Mouse (Mus musculus) retina, postnatal 1 day (tissue): ENCODE measurements around the gene Dnah6.

ENCODE experiments used
- DNase-seq: peaks from one replicate; pipeline ENCODE4 v3.0.0-alpha.2; 2012

Gene Dnah6

DNA sequence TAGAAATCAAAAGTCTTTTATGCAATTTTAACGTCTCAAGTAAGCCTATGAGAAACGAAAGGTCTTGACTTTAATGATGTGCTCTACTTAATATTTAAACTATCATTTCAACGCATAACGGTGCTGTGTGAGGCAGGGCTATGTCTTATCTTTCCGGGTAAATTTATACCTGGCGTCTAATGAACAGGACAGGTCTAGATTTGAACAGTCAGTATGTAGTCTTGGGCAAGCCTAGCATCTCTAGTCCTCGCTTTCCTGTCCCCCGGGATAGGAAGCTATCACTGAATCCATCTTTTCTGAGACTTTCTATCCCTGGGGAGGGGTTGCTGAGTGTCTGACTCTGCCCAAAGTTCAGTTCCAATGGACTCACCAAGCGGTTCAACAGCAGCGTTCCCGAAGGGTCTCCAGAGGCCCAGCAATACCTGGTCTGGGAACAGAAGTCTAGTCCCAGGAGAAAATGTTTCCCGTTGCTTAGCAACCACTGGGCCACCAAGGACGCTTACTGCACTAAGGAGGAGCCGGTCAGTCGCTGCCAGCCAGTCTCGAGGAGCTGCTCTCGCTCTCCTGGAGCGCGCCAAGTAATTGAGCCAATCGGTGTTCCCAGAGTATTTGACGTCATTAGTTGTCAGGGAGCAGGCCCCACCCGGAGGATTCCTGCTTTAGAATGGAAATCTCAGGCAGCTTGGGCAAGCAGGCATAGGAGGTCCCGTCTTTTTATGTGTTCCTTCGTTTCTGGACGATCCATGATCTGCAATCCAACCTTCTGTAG lies at the start of gene Dnah6:
Dnah6 (minus strand) TSS at position 463 of the 769 bp plus-strand sequence.
- DNase-seq: peak; percentile 95

DNA sequence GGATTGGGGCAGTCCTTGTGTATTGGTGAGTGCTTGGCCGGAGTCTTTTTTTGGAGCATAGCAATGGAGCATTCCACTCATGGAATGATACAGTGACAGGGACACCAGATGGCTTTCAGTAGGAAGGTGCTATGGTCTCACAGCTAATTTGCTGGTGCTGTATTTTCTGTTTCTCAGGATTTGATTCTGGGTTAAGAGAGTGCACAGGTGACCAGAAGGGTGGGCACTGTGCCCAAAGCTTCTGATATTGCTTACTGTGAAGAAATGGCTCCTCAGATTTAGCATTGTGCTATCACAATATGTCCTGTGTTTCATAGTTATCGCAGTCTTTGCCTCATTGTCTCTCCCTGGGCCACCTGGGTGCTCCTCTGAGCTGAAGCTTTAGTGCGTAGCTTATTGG lies 47.9 kb upstream of the Dnah6 start:
- DNase-seq: no peak

DNA sequence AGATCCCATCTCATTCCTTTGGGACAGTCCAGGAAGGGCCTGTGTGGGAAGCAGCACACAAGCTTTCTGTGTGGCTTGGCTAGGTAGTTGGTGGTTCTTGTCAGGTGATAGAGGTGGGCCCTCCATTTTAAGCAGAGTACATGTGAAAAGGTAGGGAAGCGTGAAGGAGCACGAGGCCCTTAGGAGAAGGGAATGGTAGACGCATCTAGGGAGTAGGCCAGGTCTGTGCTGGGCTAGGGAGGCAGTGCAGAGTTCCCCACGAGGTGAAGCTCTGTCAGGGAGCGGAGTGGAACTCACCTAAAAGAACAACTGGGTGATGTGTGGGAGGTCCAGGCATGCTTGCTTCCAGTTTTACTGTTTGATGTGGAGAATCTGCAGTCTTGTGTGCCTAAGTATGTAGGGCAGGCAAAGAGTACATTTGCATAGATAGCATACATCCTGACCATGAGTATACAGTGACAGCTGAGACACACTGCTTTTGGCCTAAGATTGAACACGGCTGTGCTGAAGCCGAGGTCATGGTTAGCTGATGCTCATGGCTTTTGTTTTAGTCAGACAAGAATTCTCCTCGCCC lies 46.4 kb upstream of the Dnah6 start:
- DNase-seq: no peak

DNA sequence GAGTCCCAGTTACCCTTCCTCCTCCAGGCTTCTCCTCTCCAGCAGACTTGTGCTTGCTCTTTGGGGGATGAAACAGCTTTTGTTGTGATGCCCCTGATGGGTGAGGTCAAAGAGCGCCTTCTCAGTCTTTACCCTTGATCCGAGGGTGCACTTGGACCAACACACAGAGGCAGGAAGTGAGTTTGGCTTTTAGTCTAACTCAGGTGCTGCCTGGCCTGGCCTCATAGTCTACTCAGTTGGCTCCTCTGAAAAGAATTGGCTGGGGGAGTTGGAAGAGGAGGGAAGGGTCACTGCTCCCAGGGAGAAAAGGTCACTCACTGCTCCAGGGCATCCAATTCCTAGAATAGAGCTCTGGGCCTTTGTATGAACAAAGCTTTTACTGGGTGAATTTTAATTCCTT lies 43.4 kb upstream of the Dnah6 start:
- DNase-seq: no peak

DNA sequence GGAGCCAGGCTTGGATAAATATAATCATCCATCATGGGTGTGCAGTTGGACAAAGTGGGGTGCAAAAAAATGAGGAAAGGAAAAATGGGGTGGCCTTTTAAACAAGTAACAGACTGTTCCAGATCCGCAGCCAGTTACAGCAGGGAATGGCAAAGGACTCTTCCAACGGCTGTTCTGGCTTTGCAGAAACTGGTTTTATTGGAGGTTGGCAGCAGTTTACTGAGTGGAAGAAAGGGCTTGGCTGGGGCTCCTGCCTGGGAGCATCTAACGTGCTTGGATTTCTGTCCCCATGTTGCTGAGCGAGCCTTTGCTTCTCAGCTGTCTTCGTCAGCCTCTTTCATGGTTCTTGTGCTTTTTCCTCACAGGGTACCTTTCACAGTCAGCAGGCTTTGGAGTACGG lies 38.7 kb upstream of the Dnah6 start:
- DNase-seq: no peak

DNA sequence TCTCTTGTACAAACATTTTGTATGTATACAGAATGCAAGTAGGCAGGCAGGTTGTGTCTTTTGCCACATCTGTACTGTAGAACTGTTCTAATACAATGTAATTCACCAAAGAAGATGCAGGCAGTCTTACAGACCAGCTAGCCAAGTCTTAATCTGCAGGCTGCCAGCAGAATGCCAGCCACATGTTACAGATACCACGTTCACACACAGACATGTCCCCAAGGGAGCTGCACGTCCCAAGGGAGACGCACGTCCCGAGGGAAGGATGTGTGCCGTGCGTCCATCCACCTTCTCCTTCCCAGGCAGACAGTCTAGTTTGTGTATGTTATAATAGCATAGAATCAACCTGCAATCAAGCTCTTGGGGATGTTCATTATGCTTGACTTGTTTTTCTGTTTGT lies 35.6 kb upstream of the Dnah6 start:
- DNase-seq: no peak

DNA sequence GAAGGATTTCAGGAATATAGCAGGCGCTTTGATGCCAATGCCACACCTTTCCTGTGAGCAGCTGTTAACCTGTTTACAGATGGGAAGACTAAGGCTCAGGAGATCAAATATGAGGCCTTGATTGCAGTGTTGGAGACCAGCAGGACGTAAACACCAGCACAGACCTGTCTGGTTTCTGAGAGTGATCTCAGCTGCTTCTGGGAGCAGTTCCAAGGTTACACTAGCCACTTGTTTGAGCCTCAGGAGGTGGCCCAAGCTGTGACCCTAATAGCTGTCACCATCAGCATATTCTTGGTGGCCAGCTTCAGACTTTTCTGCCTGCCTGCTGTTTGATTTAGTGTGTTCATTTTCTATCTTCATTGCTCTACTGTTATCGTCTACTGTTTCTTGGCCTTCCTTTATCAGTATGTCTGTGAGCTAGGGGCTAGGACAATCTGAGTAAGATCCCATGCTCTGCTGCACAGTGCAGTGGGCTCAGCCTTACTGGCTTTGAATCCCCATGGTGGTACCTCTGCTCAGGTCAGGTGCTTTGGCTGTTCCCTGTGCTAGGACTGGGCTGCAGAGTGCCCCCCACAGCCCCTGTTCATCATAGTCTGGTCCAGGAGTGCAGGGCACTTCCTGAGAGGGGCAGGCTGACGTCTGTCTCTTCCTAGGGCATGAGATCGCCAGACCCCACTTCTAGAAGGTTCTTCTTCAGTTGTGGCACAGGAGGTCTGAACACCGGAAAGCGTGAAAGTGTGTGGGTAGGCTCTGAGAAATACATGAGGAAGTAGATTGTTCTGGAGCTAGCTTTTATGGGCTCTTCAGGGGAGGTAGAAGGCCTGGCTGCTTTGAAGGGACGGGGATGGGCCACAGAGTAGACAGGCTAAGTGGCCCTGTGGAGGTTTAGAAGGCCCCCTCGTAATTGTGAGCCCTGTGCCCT lies 33.1 kb upstream of the Dnah6 start:
- no peak for DNase-seq

DNA sequence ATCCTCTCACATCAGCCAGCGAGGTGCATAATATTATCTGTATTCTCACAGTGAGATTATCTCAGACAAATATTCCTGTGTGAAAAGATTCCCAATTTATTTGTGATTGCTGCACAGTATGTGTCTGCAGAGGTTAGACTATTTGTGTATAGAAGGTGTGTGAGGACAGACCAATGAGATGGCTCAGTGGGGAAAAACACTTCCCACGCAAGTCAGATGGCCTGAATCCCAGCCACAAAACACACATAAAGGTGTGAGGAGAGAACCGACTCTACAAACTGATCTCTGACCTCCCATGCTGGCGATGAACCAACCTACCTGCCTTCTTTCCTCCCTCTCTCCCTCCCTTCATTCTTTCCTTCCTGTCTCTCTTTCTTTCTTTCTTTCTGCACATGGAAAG lies 32.1 kb upstream of the Dnah6 start:
- DNase-seq: no peak

DNA sequence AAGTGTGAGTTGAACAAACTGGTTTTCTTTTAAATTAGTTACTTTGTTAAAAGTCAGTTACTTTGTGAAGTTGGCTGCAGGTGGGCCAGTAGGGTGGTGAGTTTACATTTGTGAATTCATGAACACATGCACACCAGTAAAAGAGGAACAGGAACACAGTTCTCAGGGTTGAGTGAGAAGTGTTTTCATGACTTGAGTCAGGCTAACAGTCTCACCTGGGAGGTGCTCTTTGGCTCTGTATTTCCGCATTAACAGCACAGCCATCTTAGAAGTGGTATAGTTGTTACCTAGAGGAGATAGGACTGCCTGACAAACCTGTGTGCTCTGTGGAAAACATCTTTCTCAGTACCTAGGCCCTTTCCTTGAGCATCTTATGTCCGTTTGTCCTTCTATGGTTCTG lies 31.6 kb upstream of the Dnah6 start:
- DNase-seq: no peak

DNA sequence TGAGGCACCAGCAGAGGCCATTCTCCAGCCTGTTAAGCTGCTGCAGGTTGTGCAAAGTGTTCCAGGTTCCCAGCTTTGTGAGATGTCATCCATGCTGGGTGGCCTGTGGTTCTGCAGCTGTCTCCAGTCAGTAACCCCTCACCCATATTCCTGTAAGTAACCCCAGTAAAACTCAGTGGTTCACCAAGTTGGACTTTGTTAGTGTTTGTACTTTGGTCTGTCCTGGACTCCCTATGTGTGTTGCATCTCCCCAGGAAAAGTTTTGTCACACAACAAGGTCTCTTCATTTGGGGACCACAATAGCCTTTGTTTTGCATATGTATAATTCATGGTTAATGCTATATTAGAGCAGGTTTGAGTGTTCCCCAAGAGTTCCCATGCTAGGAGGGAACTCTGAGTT lies 30.9 kb upstream of the Dnah6 start:
- no peak for DNase-seq

DNA sequence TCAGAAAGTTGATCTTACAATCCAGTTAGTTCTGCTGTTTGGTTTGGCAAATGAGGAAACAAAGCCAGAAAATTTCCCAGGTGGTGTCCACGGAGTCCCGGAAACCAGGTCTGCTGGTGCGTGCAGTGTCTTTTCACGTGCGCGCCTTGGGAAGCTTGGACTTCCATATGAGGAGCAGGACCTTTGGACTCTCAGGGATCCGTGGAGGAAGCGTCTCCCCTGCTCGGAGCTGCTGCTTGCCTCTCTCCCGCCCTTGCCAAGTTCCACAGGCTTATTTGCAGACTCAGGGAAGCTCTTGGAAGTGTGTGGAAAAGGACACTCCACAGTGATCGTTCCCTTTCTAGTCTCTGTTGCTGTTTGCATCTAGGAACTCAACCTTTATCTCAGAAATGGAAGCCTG lies 29.9 kb upstream of the Dnah6 start:
- no peak for DNase-seq

DNA sequence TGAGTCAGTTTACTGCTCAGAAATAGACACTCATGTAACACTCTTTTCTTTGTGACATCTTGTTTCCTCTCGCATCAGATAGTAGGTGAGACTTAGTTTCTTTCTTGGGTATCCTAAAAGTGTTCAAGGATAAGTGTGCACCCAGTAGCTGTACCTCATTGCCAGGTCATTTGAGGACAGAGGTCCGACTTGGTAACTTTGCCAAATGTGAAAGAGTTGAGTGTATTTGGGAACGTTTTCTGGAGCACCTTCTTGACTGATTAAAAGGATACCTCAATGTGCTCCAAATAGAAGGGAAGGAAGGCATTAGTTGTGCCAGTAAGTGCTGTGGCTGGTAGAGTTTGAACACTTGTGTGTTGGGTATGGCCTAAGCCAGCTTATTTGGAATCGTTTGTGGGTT lies 28.4 kb upstream of the Dnah6 start:
- DNase-seq: no peak

DNA sequence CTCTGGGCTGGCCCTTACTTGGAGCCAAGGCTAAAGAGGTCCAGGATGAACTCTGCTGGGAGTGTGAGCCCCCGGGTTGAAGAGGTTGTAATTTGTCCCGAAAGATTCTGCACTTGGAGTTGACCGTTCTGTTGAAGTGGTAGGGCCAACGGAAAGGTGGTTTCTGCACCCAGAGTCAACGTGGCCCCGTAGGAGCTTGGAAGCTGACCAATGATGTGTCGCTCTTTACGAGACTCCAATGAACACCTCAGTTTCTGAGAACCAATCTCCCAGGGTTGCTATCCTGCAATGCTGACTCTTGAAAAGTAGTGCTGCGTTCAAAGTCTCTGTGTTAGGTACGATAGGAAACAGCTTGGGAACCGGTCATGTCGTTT lies 27.6 kb upstream of the Dnah6 start:
- no peak for DNase-seq

DNA sequence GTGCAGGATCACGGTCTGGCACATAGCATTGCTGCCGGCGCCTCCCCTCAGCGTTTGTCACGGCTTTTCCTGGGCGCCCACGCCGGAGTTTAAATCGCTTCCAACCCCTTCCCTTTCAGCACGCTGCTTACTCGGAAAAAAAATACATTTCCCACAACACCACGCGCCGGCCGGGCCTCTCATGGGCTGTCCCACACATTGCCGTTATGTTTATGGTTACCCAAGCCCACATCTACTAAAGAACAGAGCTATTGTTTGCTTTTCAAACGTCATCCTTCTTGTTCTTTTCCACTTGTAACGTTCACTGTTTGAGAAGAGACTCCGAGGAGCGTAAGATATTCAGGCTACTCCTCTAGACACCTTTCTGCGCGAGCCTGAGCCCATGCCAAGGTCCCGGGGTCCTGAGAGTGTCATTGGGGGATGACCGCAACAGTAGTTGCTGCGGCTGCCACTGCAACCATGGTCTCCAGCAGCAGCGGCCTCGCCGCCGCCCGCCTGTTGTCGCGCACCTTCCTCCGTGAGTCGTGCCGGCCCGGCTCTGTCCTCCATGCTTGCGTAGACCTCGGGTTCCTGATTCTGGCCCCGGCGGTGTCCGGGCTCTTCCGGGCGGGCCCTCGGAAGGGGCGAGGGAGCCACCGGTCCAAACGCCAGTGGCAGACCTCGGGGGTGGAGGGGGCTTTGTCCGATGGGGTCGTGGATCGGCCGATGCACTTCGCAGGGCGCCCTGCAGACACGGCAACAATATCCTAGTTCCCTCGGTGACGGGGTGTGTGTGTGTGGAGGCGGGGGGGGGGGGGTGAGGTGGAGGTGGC lies 27.0 kb upstream of the Dnah6 start, which contains the start of gene Suclg1:
Suclg1 (plus strand) TSS at position 146 of the 812 bp plus-strand sequence.
- peak; percentile 95 for DNase-seq

DNA sequence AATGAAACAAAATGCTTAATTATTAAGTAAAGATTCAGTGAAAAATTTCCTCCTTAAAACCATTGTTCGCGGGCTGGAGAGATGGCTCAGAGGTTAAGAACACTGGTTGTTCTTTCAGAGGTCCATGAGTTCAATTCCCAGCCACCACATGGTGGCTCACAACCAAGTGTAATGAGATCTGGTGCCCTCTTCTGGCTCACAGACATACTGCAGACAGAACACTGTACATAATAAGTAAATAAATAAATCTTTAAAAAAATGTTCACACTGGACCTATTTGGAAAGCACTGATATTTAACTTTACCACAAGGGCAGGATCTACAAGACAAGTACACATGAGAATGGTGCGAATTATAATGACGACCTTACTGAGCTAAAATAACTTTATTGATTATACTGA lies 26.0 kb upstream of the Dnah6 start:
- DNase-seq: peak; percentile 59

DNA sequence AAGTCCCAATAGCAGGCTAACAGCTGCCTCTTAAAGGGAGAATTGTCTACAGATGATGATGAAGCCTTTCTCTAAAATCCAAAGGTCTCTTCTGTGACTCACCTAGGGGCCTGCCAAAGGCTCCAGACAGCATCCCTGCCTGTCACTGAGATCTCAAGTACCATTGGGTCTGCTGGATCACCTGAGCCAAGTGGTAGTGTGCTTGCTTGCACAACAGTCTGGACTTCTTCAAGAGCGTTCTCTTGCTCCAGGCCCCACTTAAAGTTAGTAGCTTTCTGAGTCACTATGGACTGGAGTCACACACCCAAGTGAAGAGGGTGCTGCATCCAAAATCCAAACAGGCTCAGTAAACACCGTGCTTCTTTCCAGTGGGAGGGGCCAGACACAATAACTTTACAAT lies 25.4 kb upstream of the Dnah6 start:
- no peak for DNase-seq

DNA sequence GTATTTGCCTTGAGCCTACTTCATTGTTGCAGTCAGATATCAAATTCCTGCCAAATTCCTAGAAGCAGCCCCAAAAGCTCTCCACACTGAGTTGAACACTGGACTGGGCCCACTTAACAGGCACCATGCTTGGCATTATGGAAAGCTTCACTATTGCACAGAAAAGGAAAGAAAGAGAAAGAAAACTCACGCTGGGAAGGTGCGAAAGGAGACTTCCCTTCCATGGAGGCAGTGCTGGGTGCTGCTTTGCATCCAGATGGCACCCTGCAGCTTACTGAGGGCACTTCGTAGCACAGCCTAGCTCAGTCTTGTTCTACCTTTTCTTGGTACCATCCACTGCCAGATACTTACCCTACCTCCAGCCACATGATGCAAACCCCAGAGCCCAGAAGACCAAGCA lies 14.2 kb upstream of the Dnah6 start:
- DNase-seq: no peak

DNA sequence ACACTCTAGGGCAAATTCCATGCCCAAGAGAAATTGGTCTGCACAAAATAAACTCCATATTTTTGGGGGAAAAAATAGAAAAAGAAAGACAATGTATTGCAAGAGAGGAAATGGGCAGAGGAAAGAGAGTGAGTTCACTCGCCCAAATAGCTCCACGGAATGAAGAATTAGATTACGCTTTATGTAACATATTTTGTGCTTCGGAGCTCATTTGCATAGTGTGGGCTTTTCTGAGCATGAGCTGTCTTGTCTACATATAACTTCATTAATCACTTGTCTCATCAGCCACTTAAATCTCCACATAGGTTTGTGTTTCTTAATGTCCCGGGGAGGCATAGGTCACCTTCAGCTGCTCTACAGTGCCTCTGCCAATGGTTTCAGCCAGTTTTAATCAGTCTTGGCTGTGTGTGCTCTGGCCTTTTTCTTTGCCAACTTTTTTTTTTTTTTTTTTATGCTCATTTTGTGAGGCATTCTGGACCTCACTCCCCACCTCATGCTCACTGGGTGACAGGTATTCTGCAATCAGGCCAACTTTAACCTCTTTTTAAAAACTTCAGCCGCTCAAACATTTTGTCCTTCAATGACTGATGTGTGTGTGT lies 12.9 kb upstream of the Dnah6 start:
- DNase-seq: no peak

DNA sequence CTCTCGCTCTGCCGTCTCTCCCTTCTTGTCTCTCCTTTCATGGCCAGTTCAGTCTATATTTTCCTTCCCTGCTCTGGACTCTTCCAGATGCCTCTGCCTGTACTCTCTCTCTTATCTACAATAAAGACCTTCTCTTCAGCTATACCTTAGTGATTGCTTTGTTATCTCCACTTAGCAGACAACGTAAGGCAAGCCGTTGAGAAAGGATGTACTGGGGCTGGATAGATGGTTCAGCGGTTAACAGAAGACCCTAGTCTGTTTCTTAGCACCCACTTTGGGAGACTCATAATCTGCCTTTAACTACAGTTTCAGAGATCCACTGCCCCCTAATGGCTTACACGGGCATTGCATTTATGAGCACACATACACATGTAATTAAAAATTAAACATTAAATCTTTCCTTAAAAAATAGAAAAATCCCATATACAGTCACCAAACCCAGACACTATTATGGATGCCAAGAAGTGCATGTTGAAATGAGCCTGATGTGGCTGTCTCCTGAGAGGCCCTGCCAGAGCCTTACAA lies 11.8 kb upstream of the Dnah6 start:
- DNase-seq: no peak

DNA sequence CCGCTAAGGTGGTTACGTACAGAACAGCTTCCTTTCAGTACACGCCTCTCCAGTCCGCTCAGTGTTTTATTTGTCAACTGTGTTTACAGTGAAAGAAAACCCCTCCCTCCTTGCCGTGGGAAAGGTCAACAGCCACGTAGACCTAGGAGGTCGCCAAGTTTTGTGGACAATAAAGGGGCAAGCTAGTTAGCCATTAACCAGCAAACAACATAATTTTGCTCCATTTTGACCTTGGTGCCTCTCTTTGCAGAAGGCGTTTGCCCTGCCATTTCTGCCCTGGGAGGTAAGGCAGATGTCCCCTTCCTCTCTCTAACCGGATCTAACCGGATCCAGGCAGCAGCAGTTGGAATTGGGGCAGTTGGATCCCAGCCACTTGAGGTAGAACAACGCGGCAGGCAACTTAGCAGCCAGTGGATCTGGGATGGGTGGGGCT lies 10.7 kb upstream of the Dnah6 start:
- DNase-seq: no peak

DNA sequence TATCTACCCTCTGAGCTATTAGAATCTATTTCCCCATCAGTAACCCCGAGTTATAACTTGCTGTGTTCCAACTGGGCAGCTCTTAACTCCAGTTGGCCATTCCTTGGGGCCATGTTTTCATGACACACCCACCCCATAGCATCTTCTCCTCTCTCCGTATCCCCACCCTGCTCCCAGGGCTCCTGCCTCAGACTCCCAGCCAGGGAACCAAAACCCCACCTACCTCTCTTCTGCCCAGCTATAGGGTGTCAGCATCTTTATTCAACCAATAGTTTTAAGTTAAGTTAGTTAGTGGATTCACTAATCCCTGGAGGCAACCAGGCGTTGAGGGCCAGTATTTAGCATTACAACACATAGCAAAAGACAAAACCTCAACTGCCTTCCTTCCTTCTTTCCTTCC lies 7.4 kb upstream of the Dnah6 start:
- DNase-seq: no peak

DNA sequence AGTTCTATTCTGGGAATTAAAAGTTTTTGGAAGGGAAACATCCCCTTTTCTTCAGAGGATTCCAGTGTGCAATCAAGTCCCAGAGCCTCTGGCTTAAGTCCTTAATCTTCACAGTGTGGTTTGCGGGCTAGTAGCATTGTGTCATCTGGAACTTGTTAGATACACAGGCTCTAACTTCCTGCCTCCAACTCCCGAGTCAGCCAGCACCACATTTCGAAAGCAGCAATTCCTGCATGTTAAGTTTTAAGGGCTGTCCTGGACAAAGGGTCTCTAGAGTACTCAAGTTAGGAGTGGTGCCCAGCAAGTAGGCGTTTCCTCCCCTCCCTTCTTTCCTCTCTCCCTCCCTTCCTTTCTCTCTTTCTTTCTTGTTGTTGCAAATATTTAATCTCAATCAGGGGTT lies 7.0 kb upstream of the Dnah6 start:
- DNase-seq: no peak
